Mouse (Mus musculus) duodenum, adult 2 months (tissue): Measurements from ENCODE around the gene Fmo2. TPM values are rescaled to one million over a fixed set of nuclear protein-coding genes. Genes with fewer than 3 reads are reported as not detected.

Source experiments
- polyA plus RNA-seq: library from polyadenylated mRNA; depleted of rRNA; stranded (reverse); fragments of >200 nt; gene quantifications from 2 replicates; pipeline ENCODE4 v1.2.3, GENCODE M21; 2012; ENCODE audit warnings: low replicate concordance; rRNA removed

The Fmo2 gene
- 0.76 and 0.92 TPM in 2 replicates for polyA plus RNA-seq

GRCm38 (mm10) chr1:162897838-162898811, at the start of gene Fmo2:
Gene Fmo2, minus strand, starts transcription at chr1:162898726.

GRCm38 (mm10) chr1:162937415-162937814, 38.9 kb upstream of the Fmo2 start, which contains the start of gene Fmo6:
Gene Fmo6, minus strand, starts transcription at chr1:162937515.

GRCm38 (mm10) chr1:162866280-162866681, 32.2 kb downstream of the Fmo2 start, which contains the start of gene Fmo1:
Gene Fmo1, minus strand, starts transcription at chr1:162866610.

Other genes starting within 250 kb of the Fmo2 start
- gene Myocos, start 240.5 kb downstream of the Fmo2 start, polyA plus RNA-seq: not detected in 2 replicates
- 11.9 and 20.4 TPM in 2 replicates for gene Prrc2c, start 158.2 kb downstream of the Fmo2 start, polyA plus RNA-seq
- gene Fmo4, start 84.8 kb downstream of the Fmo2 start, polyA plus RNA-seq: 4.6 and 6.5 TPM in 2 replicates
- 1.6 and 2.9 TPM in 2 replicates for gene Fmo1, start 32.1 kb downstream of the Fmo2 start, polyA plus RNA-seq
- not detected in 2 replicates for gene Fmo6, start 38.8 kb upstream of the Fmo2 start, polyA plus RNA-seq
- gene Fmo3, start 85.8 kb upstream of the Fmo2 start, polyA plus RNA-seq: not detected in 2 replicates
- gene Mroh9, start 186.9 kb upstream of the Fmo2 start, polyA plus RNA-seq: not detected in 2 replicates